ENCODE assay signal across 8 mouse cellular contexts in genomic region chr8:83653662-83654017, GRCm38 (mm10). TPM values are rescaled to one million over a fixed set of nuclear protein-coding genes. Genes with fewer than 3 reads are reported as not detected.
DNase-seq lines count a peak whose midpoint lies in the region; ATAC-seq and TF ChIP-seq lines count a peak whose summit lies in the region.

No protein-coding gene starts in this region.

- peaks cover 1% of the 10 kb centered on the region for H3K79me3 ChIP-seq in C2C12 (ENCODE audit: low read depth)

- peak overlapping the region; percentile 90 for H3K9ac ChIP-seq in forebrain, embryonic 12.5 days
- peak overlapping the region; percentile 88 for H3K9ac ChIP-seq in liver, embryonic 12.5 days

- no peak for ATAC-seq in forebrain, embryonic 12.5 days (ENCODE audit: low FRiP score)
- no peak for ATAC-seq in liver, embryonic 12.5 days

- H3K36me3 ChIP-seq in C2C12 (ENCODE audit: control insufficient read depth, insufficient read depth): peaks cover 5% of the 10 kb centered on the region
- H3K36me3 ChIP-seq in forebrain, embryonic 12.5 days (replicated peaks): peaks cover 22% of the 10 kb centered on the region
- H3K36me3 ChIP-seq in liver, embryonic 12.5 days: peaks cover 9% of the 10 kb centered on the region; the same call in 1 of the 2 replicates

- peaks cover 23% of the 10 kb centered on the region for H3K79me2 ChIP-seq in C2C12 (ENCODE audit: control insufficient read depth, insufficient read depth)

- peaks cover 24% of the 10 kb centered on the region for H3K4me1 ChIP-seq in forebrain, embryonic 12.5 days
- H3K4me1 ChIP-seq in liver, embryonic 12.5 days: peaks cover 55% of the 10 kb centered on the region

- H3K4me2 ChIP-seq in forebrain, embryonic 12.5 days: peak overlapping the region; percentile 96
- peak overlapping the region; percentile 97 for H3K4me2 ChIP-seq in liver, embryonic 12.5 days

- peak overlapping the region; percentile 20 for H3ac ChIP-seq in C2C12 (ENCODE audit: control insufficient read depth, insufficient read length, low read depth)

- peak overlapping the region; percentile 91 for H3K27ac ChIP-seq in gastrocnemius, adult 2 months
- H3K27ac ChIP-seq in forebrain, embryonic 12.5 days: peak overlapping the region; percentile 63; the same call in 1 of the 2 replicates
- peak overlapping the region; percentile 87 for H3K27ac ChIP-seq in liver, embryonic 12.5 days

- DNase-seq in gastrocnemius, adult 2 months: no peak
- no peak for DNase-seq in gastrocnemius, adult 18-20 months (ENCODE audit: low spot score)
- DNase-seq in adipocyte (ENCODE audit: low spot score): no peak
- no peak for DNase-seq in gastrocnemius, postnatal 4 days (ENCODE audit: low spot score in 2 of 2)
- no peak for DNase-seq in left cerebral cortex, adult 11 months (ENCODE audit: low spot score)

- peak overlapping the region; percentile 90 for H3K4me3 ChIP-seq in gastrocnemius, adult 2 months
- H3K4me3 ChIP-seq in C2C12 (ENCODE audit: insufficient read depth, poor library complexity, severe bottlenecking): peak overlapping the region; percentile 87
- H3K4me3 ChIP-seq in forebrain, embryonic 12.5 days (replicated peaks): peak overlapping the region; percentile 90
- peak overlapping the region; percentile 92 for H3K4me3 ChIP-seq in liver, embryonic 12.5 days

- no peaks in the 10 kb centered on the region for H3K27me3 ChIP-seq in C2C12 (ENCODE audit: control insufficient read depth, insufficient read depth, insufficient read length)
- no peaks in the 10 kb centered on the region for H3K27me3 ChIP-seq in forebrain, embryonic 12.5 days
- H3K27me3 ChIP-seq in liver, embryonic 12.5 days (replicated peaks): no peaks in the 10 kb centered on the region

- 41% methylated on average over 10 of the region's 10 CpGs for WGBS in forebrain, embryonic 12.5 days
- WGBS in liver, embryonic 12.5 days (ENCODE audit: insufficient replicate concordance): 23% methylated on average over 10 of the region's 10 CpGs

- TF ChIP-seq CTCF in gastrocnemius, adult 2 months (IDR thresholded peaks at IDR 0.05): no peak
- no peak for TF ChIP-seq CTCF in C2C12 (IDR thresholded peaks at IDR 0.05; ENCODE audit: control insufficient read depth, insufficient read depth, insufficient read length)

- H3K9me3 ChIP-seq in forebrain, embryonic 12.5 days: no peaks in the 10 kb centered on the region
- peaks cover 5% of the 10 kb centered on the region; the same call in 1 of the 2 replicates for H3K9me3 ChIP-seq in liver, embryonic 12.5 days (replicated peaks)

- intact Hi-C loops in gastrocnemius, adult 2 months (cut with DNase I): no loop called here

TF ChIP-seq in C2C12, 6 proteins besides CTCF, POLR2A, EP300 and RAD21:
- no peak for TF ChIP-seq MYOG (IDR thresholded peaks at IDR 0.05; ENCODE audit: control insufficient read depth, extremely low read depth, insufficient read length)
- no peak for TF ChIP-seq FOSL1 (IDR thresholded peaks at IDR 0.05; ENCODE audit: insufficient read depth, low read length, poor library complexity, severe bottlenecking)

RNA-seq across cellular contexts. Expression of gene Gipc1, which starts 1.2 kb away (rescaled TPM):
- total RNA-seq in gastrocnemius, adult 2 months (2021): 10 to 100 TPM; 17.8 to 20.3 TPM
- total RNA-seq in gastrocnemius, adult 18-20 months (2021): 10 to 100 TPM; 16.6 to 16.9 TPM
- 81.8 TPM for polyA plus RNA-seq in C2C12 (2012; fragmentation: generic; extraction: Trizol)
- 201 and 214 TPM in 2 replicates for polyA plus RNA-seq in forebrain, embryonic 12.5 days (2016; fragmentation: Nextera tagmentation; extraction: Ambion mirVana)
- polyA plus RNA-seq in liver, embryonic 12.5 days (2016; fragmentation: Nextera tagmentation; extraction: Ambion mirVana): 80.0 and 80.4 TPM in 2 replicates
- 10 to 100 TPM; 42.5 to 51.7 TPM for total RNA-seq in gastrocnemius, postnatal 4 days (2021)

RNA-seq across cellular contexts. Expression of gene Ptger1, which starts 12.8 kb away (rescaled TPM):
- total RNA-seq in gastrocnemius, adult 2 months (2021): under 1 TPM; 0.08 to 0.39 TPM
- under 1 TPM in 1 of 2 experiments, not detected in 1; 0.09 TPM for total RNA-seq in gastrocnemius, adult 18-20 months (2021)
- 0.56 TPM for polyA plus RNA-seq in C2C12 (2012; fragmentation: generic; extraction: Trizol)
- polyA plus RNA-seq in forebrain, embryonic 12.5 days (2016; fragmentation: Nextera tagmentation; extraction: Ambion mirVana): 0.91 and 0.96 TPM in 2 replicates
- 0.25 and 0.41 TPM in 2 replicates for polyA plus RNA-seq in liver, embryonic 12.5 days (2016; fragmentation: Nextera tagmentation; extraction: Ambion mirVana)
- total RNA-seq in gastrocnemius, postnatal 4 days (2021): under 1 TPM; 0.49 to 0.98 TPM

RNA-seq across cellular contexts. Expression of gene Pkn1, which starts 45.3 kb away (rescaled TPM):
- total RNA-seq in gastrocnemius, adult 2 months (2021): 10 to 100 TPM; 25.8 to 29.9 TPM
- 10 to 100 TPM; 23.0 to 24.3 TPM for total RNA-seq in gastrocnemius, adult 18-20 months (2021)
- polyA plus RNA-seq in C2C12 (2012; fragmentation: generic; extraction: Trizol): 26.6 TPM
- polyA plus RNA-seq in forebrain, embryonic 12.5 days (2016; fragmentation: Nextera tagmentation; extraction: Ambion mirVana): 37.1 and 38.0 TPM in 2 replicates
- polyA plus RNA-seq in liver, embryonic 12.5 days (2016; fragmentation: Nextera tagmentation; extraction: Ambion mirVana): 17.5 and 19.5 TPM in 2 replicates
- 10 to 100 TPM; 56.6 to 60.0 TPM for total RNA-seq in gastrocnemius, postnatal 4 days (2021)

RNA-seq across cellular contexts. Expression of gene Dnajb1, which starts 45.6 kb away (rescaled TPM):
- 10 to 100 TPM in 1 of 2 experiments, 1 to 10 TPM in 1; 3.6 to 11.8 TPM for total RNA-seq in gastrocnemius, adult 2 months (2021)
- 10 to 100 TPM in 1 of 2 experiments, 1 to 10 TPM in 1; 5.9 to 16.7 TPM for total RNA-seq in gastrocnemius, adult 18-20 months (2021)
- 41.0 TPM for polyA plus RNA-seq in C2C12 (2012; fragmentation: generic; extraction: Trizol)
- 63.0 and 67.3 TPM in 2 replicates for polyA plus RNA-seq in forebrain, embryonic 12.5 days (2016; fragmentation: Nextera tagmentation; extraction: Ambion mirVana)
- polyA plus RNA-seq in liver, embryonic 12.5 days (2016; fragmentation: Nextera tagmentation; extraction: Ambion mirVana): 65.1 and 69.8 TPM in 2 replicates
- 10 to 100 TPM; 17.7 to 20.6 TPM for total RNA-seq in gastrocnemius, postnatal 4 days (2021)

RNA-seq across cellular contexts. Expression of gene Tecr, which starts 45.9 kb away (rescaled TPM):
- total RNA-seq in gastrocnemius, adult 2 months (2021): 100 to 1,000 TPM; 416 to 566 TPM
- total RNA-seq in gastrocnemius, adult 18-20 months (2021): 100 to 1,000 TPM; 512 to 541 TPM
- polyA plus RNA-seq in C2C12 (2012; fragmentation: generic; extraction: Trizol): 193 TPM
- 541 and 550 TPM in 2 replicates for polyA plus RNA-seq in forebrain, embryonic 12.5 days (2016; fragmentation: Nextera tagmentation; extraction: Ambion mirVana)
- polyA plus RNA-seq in liver, embryonic 12.5 days (2016; fragmentation: Nextera tagmentation; extraction: Ambion mirVana): 371 and 378 TPM in 2 replicates
- 100 to 1,000 TPM; 276 to 303 TPM for total RNA-seq in gastrocnemius, postnatal 4 days (2021)
